Mouse (Mus musculus) neural tube, embryonic 11.5 days (tissue): ENCODE data around the gene Prkca. TPM values are rescaled to one million over a fixed set of nuclear protein-coding genes. Genes with fewer than 3 reads are reported as not detected.
A peak's percentile ranks its signal among the peaks of the same experiment; 100 is the strongest.

Source experiments
- ATAC-seq: fragments of 200-750 bp; cut with Nextera tagmentation; 2 replicates; pipeline ENCODE4 v1.8.0; 2017; ENCODE audit warnings: moderate number of reproducible peaks, mild to moderate bottlenecking, moderate TSS enrichment, moderate library complexity; ENCODE audit not compliant: insufficient read depth, low FRiP score, low TSS enrichment
- DNase-seq: peaks from one replicate; pipeline ENCODE4 v3.0.0-alpha.2; 2015; ENCODE audit warnings: low spot score
- H3K27ac ChIP-seq: fragments of 300-500 bp; sonication (generic); 2 replicates; pipeline ENCODE4 v1.5.1; 2014; ENCODE audit warnings: low read depth, mild to moderate bottlenecking, low read length
- H3K27me3 ChIP-seq: fragments of 300-500 bp; sonication (generic); 2 replicates; pipeline ENCODE4 v1.6.1; 2014; ENCODE audit warnings: mild to moderate bottlenecking, low read length, mixed read lengths; ENCODE audit not compliant: control insufficient read depth, insufficient read depth
- H3K36me3 ChIP-seq: fragments of 300-500 bp; sonication (generic); 2 replicates; pipeline ENCODE4 v1.6.1; 2014; ENCODE audit warnings: mild to moderate bottlenecking, low read length, moderate library complexity, mixed read lengths; ENCODE audit not compliant: control insufficient read depth, insufficient read depth
- H3K4me1 ChIP-seq: fragments of 300-500 bp; sonication (generic); 2 replicates; pipeline ENCODE4 v1.6.1; 2014; ENCODE audit warnings: low read length, mixed read lengths; ENCODE audit not compliant: control insufficient read depth, insufficient read depth
- H3K4me2 ChIP-seq: fragments of 300-500 bp; sonication (generic); 2 replicates; pipeline ENCODE4 v1.6.1; 2014; ENCODE audit warnings: low read depth, mild to moderate bottlenecking, moderate library complexity
- H3K4me3 ChIP-seq: fragments of 300-500 bp; sonication (generic); 2 replicates; pipeline ENCODE4 v1.5.1; 2014; ENCODE audit warnings: low read depth, low read length
- H3K9ac ChIP-seq: fragments of 300-500 bp; sonication (generic); 2 replicates; pipeline ENCODE4 v1.6.1; 2014; ENCODE audit warnings: mild to moderate bottlenecking, low read length
- H3K9me3 ChIP-seq: fragments of 300-500 bp; sonication (generic); 2 replicates; pipeline ENCODE4 v1.6.1; 2016; ENCODE audit warnings: low read length; ENCODE audit not compliant: control insufficient read depth
- WGBS: fragments of 180-500 bp; shearing (Covaris S2); extraction: QIAGEN DNeasy Blood & Tissue Kit; methylation state at CpG from one replicate; pipeline ENCODE4 v1.1.7; 2014; 5-methylcytosine and 5-hydroxymethylcytosine counted together
- polyA plus RNA-seq: library from polyadenylated mRNA; unstranded; fragments of >200 nt; fragmentation: Nextera tagmentation; extraction: Ambion mirVana; gene quantifications from 2 replicates; pipeline ENCODE4 v1.2.1, GENCODE M21; 2014

Gene Prkca
- polyA plus RNA-seq, 1 experiment from 2014 or later, result 7.7 TPM

GRCm38 (mm10) chr11:107969943-107970342 is 373.8 kb downstream of the Prkca start:
- ATAC-seq (no peak), DNase-seq (no peak)
- WGBS, result 32% methylated on average over 10 of the region's 10 CpGs

GRCm38 (mm10) chr11:107968147-107968546 is 375.6 kb downstream of the Prkca start:
- H3K27ac ChIP-seq, result no peak overlapping the region
- no peaks in the 10 kb centered on the region for H3K27me3 ChIP-seq
- no peak for DNase-seq
- peaks cover 5% of the 10 kb centered on the region; the same call in 1 of the 2 replicates for H3K4me1 ChIP-seq
- no peak overlapping the region for H3K4me2 ChIP-seq
- WGBS, result 42% methylated on average over 13 of the region's 13 CpGs
- H3K9ac ChIP-seq, result no peak overlapping the region
- no peak overlapping the region for H3K4me3 ChIP-seq
- ATAC-seq, result no peak; the same call in 1 of the 2 replicates
- no peaks in the 10 kb centered on the region for H3K36me3 ChIP-seq
- H3K9me3 ChIP-seq, result no peaks in the 10 kb centered on the region

More at GRCm38 (mm10) chr11:107969943-107970342, 373.8 kb downstream of the Prkca start:
- no peak overlapping the region for H3K9ac ChIP-seq
- H3K9me3 ChIP-seq, result no peaks in the 10 kb centered on the region
- no peaks in the 10 kb centered on the region for H3K27me3 ChIP-seq
- no peak overlapping the region for H3K4me3 ChIP-seq
- H3K4me1 ChIP-seq, result peaks cover 5% of the 10 kb centered on the region; the same call in 1 of the 2 replicates
- no peaks in the 10 kb centered on the region for H3K36me3 ChIP-seq
- H3K4me2 ChIP-seq, result no peak overlapping the region
- no peak overlapping the region for H3K27ac ChIP-seq

GRCm38 (mm10) chr11:107966229-107966628 is 377.5 kb downstream of the Prkca start:
- no peak overlapping the region for H3K4me3 ChIP-seq
- ATAC-seq, result no peak
- WGBS, result 89% methylated on average over 4 of the region's 4 CpGs

GRCm38 (mm10) chr11:107965449-107965848 is 378.3 kb downstream of the Prkca start:
- Histone ChIP-seq H3K36me3 (no peaks in the 10 kb centered on the region), H3K27me3 (no peaks in the 10 kb centered on the region), H3K4me1 (peaks cover 5% of the 10 kb centered on the region; the same call in 1 of the 2 replicates), H3K9me3 (no peaks in the 10 kb centered on the region), H3K4me3 (no peak overlapping the region), H3K27ac (no peak overlapping the region), H3K9ac (no peak overlapping the region), H3K4me2 (no peak overlapping the region)
- 74% methylated on average over 7 of the region's 7 CpGs for WGBS
- DNase-seq (no peak), ATAC-seq (no peak)

More at GRCm38 (mm10) chr11:107966229-107966628, 377.5 kb downstream of the Prkca start:
- no peak for DNase-seq
- H3K4me1 ChIP-seq, result peaks cover 5% of the 10 kb centered on the region; the same call in 1 of the 2 replicates
- H3K27ac ChIP-seq, result no peak overlapping the region
- H3K36me3 ChIP-seq, result no peaks in the 10 kb centered on the region
- H3K4me2 ChIP-seq, result no peak overlapping the region
- no peaks in the 10 kb centered on the region for H3K9me3 ChIP-seq
- no peak overlapping the region for H3K9ac ChIP-seq
- no peaks in the 10 kb centered on the region for H3K27me3 ChIP-seq

- Histone ChIP-seq H3K4me2 (no peak overlapping the region), H3K36me3 (no peaks in the 10 kb centered on the region), H3K27ac (peak overlapping the region; percentile 60; the same call in 1 of the 2 replicates), H3K4me3 (no peak overlapping the region), H3K9me3 (no peaks in the 10 kb centered on the region), H3K4me1 (no peaks in the 10 kb centered on the region), H3K9ac (no peak overlapping the region), H3K27me3 (no peaks in the 10 kb centered on the region)
- DNase-seq (no peak), ATAC-seq (no peak)
- 69% methylated on average over 13 of the region's 13 CpGs for WGBS
These were observed 386.0 kb downstream of the Prkca start for GRCm38 (mm10) chr11:107957566-107958350.

GRCm38 (mm10) chr11:107955191-107956062 is 388.3 kb downstream of the Prkca start:
- DNase-seq, result no peak
- no peak for ATAC-seq
- Histone ChIP-seq H3K4me2 (no peak overlapping the region), H3K9ac (no peak overlapping the region), H3K27ac (no peak overlapping the region), H3K9me3 (no peaks in the 10 kb centered on the region), H3K4me3 (no peak overlapping the region), H3K4me1 (no peaks in the 10 kb centered on the region), H3K27me3 (no peaks in the 10 kb centered on the region), H3K36me3 (no peaks in the 10 kb centered on the region)
- 85% methylated on average over 10 of the region's 10 CpGs for WGBS

- 93% methylated on average over 11 of the region's 11 CpGs for WGBS
- Histone ChIP-seq H3K27ac (no peak overlapping the region), H3K4me1 (no peaks in the 10 kb centered on the region), H3K4me2 (no peak overlapping the region), H3K27me3 (no peaks in the 10 kb centered on the region), H3K4me3 (no peak overlapping the region), H3K9me3 (no peaks in the 10 kb centered on the region), H3K9ac (no peak overlapping the region), H3K36me3 (no peaks in the 10 kb centered on the region)
- ATAC-seq (no peak), DNase-seq (no peak)
These were observed 392.3 kb downstream of the Prkca start for GRCm38 (mm10) chr11:107951431-107951830.

GRCm38 (mm10) chr11:107950658-107951057 is 393.1 kb downstream of the Prkca start:
- no peak overlapping the region for H3K4me3 ChIP-seq
- H3K36me3 ChIP-seq, result no peaks in the 10 kb centered on the region
- no peak overlapping the region for H3K27ac ChIP-seq
- no peak overlapping the region for H3K9ac ChIP-seq
- 96% methylated on average over 4 of the region's 4 CpGs for WGBS
- ATAC-seq (no peak), DNase-seq (no peak)
- H3K4me2 ChIP-seq, result no peak overlapping the region
- H3K9me3 ChIP-seq, result no peaks in the 10 kb centered on the region
- no peaks in the 10 kb centered on the region for H3K4me1 ChIP-seq
- H3K27me3 ChIP-seq, result no peaks in the 10 kb centered on the region
